Mouse (Mus musculus): ENCODE measurements around the gene Gas7. TPM values are rescaled to one million over a fixed set of nuclear protein-coding genes. Genes with fewer than 3 reads are reported as not detected.
A peak's percentile ranks its signal among the peaks of the same experiment; 100 is the strongest.

The Gas7 gene
- total RNA-seq, 1 experiment from 2014 or later, result 6.5 TPM

GRCm38 (mm10) chr11:67526621-67527545 lies 71.6 kb downstream of the Gas7 start:
- peak; percentile 94 for ATAC-seq (ENCODE audit: extremely low read depth, insufficient number of reproducible peaks, low FRiP score, poor library complexity, severe bottlenecking)

- ATAC-seq (ENCODE audit: extremely low read depth, insufficient number of reproducible peaks, low FRiP score, poor library complexity, severe bottlenecking), result no peak
These were observed 76.0 kb downstream of the Gas7 start for GRCm38 (mm10) chr11:67531286-67531685.

- ATAC-seq (ENCODE audit: extremely low read depth, insufficient number of reproducible peaks, low FRiP score, poor library complexity, severe bottlenecking), result no peak; the same call in 1 of the 2 replicates
These were observed 76.8 kb downstream of the Gas7 start for GRCm38 (mm10) chr11:67531926-67532565.

GRCm38 (mm10) chr11:67532728-67533127 lies 77.5 kb downstream of the Gas7 start:
- ATAC-seq (ENCODE audit: extremely low read depth, insufficient number of reproducible peaks, low FRiP score, poor library complexity, severe bottlenecking), result no peak

- ATAC-seq (ENCODE audit: extremely low read depth, insufficient number of reproducible peaks, low FRiP score, poor library complexity, severe bottlenecking), result no peak
These were observed 77.9 kb downstream of the Gas7 start for GRCm38 (mm10) chr11:67533151-67533550.

GRCm38 (mm10) chr11:67535703-67536102 lies 80.5 kb downstream of the Gas7 start:
- no peak for ATAC-seq (ENCODE audit: extremely low read depth, insufficient number of reproducible peaks, low FRiP score, poor library complexity, severe bottlenecking)

GRCm38 (mm10) chr11:67536413-67536812 lies 81.2 kb downstream of the Gas7 start:
- no peak for ATAC-seq (ENCODE audit: extremely low read depth, insufficient number of reproducible peaks, low FRiP score, poor library complexity, severe bottlenecking)

GRCm38 (mm10) chr11:67537353-67537752 lies 82.1 kb downstream of the Gas7 start:
- ATAC-seq (ENCODE audit: extremely low read depth, insufficient number of reproducible peaks, low FRiP score, poor library complexity, severe bottlenecking), result peak; percentile 83

- ATAC-seq (ENCODE audit: extremely low read depth, insufficient number of reproducible peaks, low FRiP score, poor library complexity, severe bottlenecking), result no peak
These were observed 83.3 kb downstream of the Gas7 start for GRCm38 (mm10) chr11:67538557-67538956.

GRCm38 (mm10) chr11:67544656-67545432 lies 89.6 kb downstream of the Gas7 start:
- no peak for ATAC-seq (ENCODE audit: extremely low read depth, insufficient number of reproducible peaks, low FRiP score, poor library complexity, severe bottlenecking)

GRCm38 (mm10) chr11:67546582-67546981 lies 91.3 kb downstream of the Gas7 start:
- no peak for ATAC-seq (ENCODE audit: extremely low read depth, insufficient number of reproducible peaks, low FRiP score, poor library complexity, severe bottlenecking)

- no peak for ATAC-seq (ENCODE audit: extremely low read depth, insufficient number of reproducible peaks, low FRiP score, poor library complexity, severe bottlenecking)
These were observed 94.1 kb downstream of the Gas7 start for GRCm38 (mm10) chr11:67549306-67549705.

GRCm38 (mm10) chr11:67549762-67550488 lies 94.7 kb downstream of the Gas7 start:
- no peak for ATAC-seq (ENCODE audit: extremely low read depth, insufficient number of reproducible peaks, low FRiP score, poor library complexity, severe bottlenecking)

- no peak for ATAC-seq (ENCODE audit: extremely low read depth, insufficient number of reproducible peaks, low FRiP score, poor library complexity, severe bottlenecking)
These were observed 97.2 kb downstream of the Gas7 start for GRCm38 (mm10) chr11:67552400-67552799.

- no peak for ATAC-seq (ENCODE audit: extremely low read depth, insufficient number of reproducible peaks, low FRiP score, poor library complexity, severe bottlenecking)
These were observed 99.0 kb downstream of the Gas7 start for GRCm38 (mm10) chr11:67554276-67554675.

GRCm38 (mm10) chr11:67556360-67556759 lies 101.1 kb downstream of the Gas7 start:
- ATAC-seq (ENCODE audit: extremely low read depth, insufficient number of reproducible peaks, low FRiP score, poor library complexity, severe bottlenecking), result no peak

- no peak for ATAC-seq (ENCODE audit: extremely low read depth, insufficient number of reproducible peaks, low FRiP score, poor library complexity, severe bottlenecking)
These were observed 103.7 kb downstream of the Gas7 start for GRCm38 (mm10) chr11:67558772-67559448.

- peak; percentile 27; the same call in 1 of the 2 replicates for ATAC-seq (ENCODE audit: extremely low read depth, insufficient number of reproducible peaks, low FRiP score, poor library complexity, severe bottlenecking)
These were observed 104.3 kb downstream of the Gas7 start for GRCm38 (mm10) chr11:67559522-67559921.
